ENCODE assay signal across 20 mouse cellular contexts in genomic region chr3:55949994-55950393, GRCm38 (mm10).
DNase-seq lines count a peak whose midpoint lies in the region; ATAC-seq and TF ChIP-seq lines count a peak whose summit lies in the region.
"Had no signal": no experiment of that assay in that cellular context is flagged by ENCODE, and none has a peak within 500 bp of the region (broad histone marks: within the 10 kb centered on the region; RNA-seq: fewer than 3 reads in every experiment).

No protein-coding gene starts in this region.

- 0 out of 2 replicates have a peak, but pooled peaks have one; percentile 41 for ATAC-seq in forebrain, embryonic 12.5 days (ENCODE audit: low FRiP score)
- ATAC-seq in forebrain, embryonic 11.5 days (replicated peaks; ENCODE audit: low FRiP score) = no peak
- ATAC-seq in hindbrain, embryonic 16.5 days = peak; percentile 60; the same call in 1 of the 2 replicates
- no peak for ATAC-seq in hindbrain, embryonic 11.5 days (ENCODE audit: low FRiP score)
- peak; percentile 86 for ATAC-seq in neural tube, embryonic 13.5 days (ENCODE audit: low read depth)
- ATAC-seq: CD4-positive, CD25-positive, alpha-beta regulatory T cell, adult 4 months; forebrain, embryonic 14.5 days had no signal

- no peak for DNase-seq in forebrain, embryonic 11.5 days (ENCODE audit: low spot score)
- no peak for DNase-seq in hindbrain, embryonic 11.5 days (ENCODE audit: low spot score)
- DNase-seq in retina, postnatal 1 day = peak; percentile 17
- DNase-seq in thymus, adult 2 months = no peak
- no peak for DNase-seq in kidney, adult 11 months
- DNase-seq: adrenal gland, adult 8-10 months; B cell, adult 2 months; cerebellum, adult 11-12 months; cerebellum, adult 9-10 months; cerebellum, postnatal 25 days; gastrocnemius, postnatal 36 days; heart, postnatal 4 days had no signal

- no peaks in the 10 kb centered on the region for H3K27me3 ChIP-seq in forebrain, embryonic 12.5 days
- H3K27me3 ChIP-seq in forebrain, embryonic 11.5 days (ENCODE audit: control insufficient read depth, insufficient read depth, low read length) = no peaks in the 10 kb centered on the region
- no peaks in the 10 kb centered on the region for H3K27me3 ChIP-seq in hindbrain, embryonic 16.5 days (replicated peaks; ENCODE audit: control insufficient read depth, insufficient read depth, low read length)
- no peaks in the 10 kb centered on the region for H3K27me3 ChIP-seq in hindbrain, embryonic 11.5 days (ENCODE audit: control insufficient read depth, insufficient read depth, low read length)
- no peaks in the 10 kb centered on the region for H3K27me3 ChIP-seq in neural tube, embryonic 13.5 days
- H3K27me3 ChIP-seq in thymus, adult 2 months (ENCODE audit: control insufficient read depth, insufficient read depth, low read length) = no peaks in the 10 kb centered on the region
- H3K27me3 ChIP-seq: embryonic facial prominence, embryonic 12.5 days; heart, embryonic 13.5 days had no signal

- H3K36me3 ChIP-seq in forebrain, embryonic 12.5 days (replicated peaks) = peaks cover 5% of the 10 kb centered on the region; the same call in 1 of the 2 replicates
- no peaks in the 10 kb centered on the region for H3K36me3 ChIP-seq in forebrain, embryonic 11.5 days (ENCODE audit: control insufficient read depth, insufficient read depth, low read length)
- no peaks in the 10 kb centered on the region; the same call in 1 of the 2 replicates for H3K36me3 ChIP-seq in hindbrain, embryonic 16.5 days (ENCODE audit: control insufficient read depth, insufficient read depth, low read length)
- no peaks in the 10 kb centered on the region for H3K36me3 ChIP-seq in hindbrain, embryonic 11.5 days (ENCODE audit: control insufficient read depth, insufficient read depth, low read length)
- H3K36me3 ChIP-seq in neural tube, embryonic 13.5 days = peaks cover 14% of the 10 kb centered on the region
- H3K36me3 ChIP-seq in thymus, adult 2 months (ENCODE audit: control insufficient read depth, insufficient read depth, low read length) = no peaks in the 10 kb centered on the region
- H3K36me3 ChIP-seq: G1E had no signal

- no peaks in the 10 kb centered on the region for H3K4me1 ChIP-seq in forebrain, embryonic 12.5 days
- no peaks in the 10 kb centered on the region for H3K4me1 ChIP-seq in forebrain, embryonic 11.5 days (replicated peaks; ENCODE audit: control insufficient read depth, insufficient read depth, low read length)
- H3K4me1 ChIP-seq in hindbrain, embryonic 16.5 days (ENCODE audit: control insufficient read depth, insufficient read depth, low read depth, low read length) = no peaks in the 10 kb centered on the region
- H3K4me1 ChIP-seq in hindbrain, embryonic 11.5 days (replicated peaks; ENCODE audit: control insufficient read depth, insufficient read depth, low read length) = no peaks in the 10 kb centered on the region
- H3K4me1 ChIP-seq in neural tube, embryonic 13.5 days (replicated peaks) = peaks cover 3% of the 10 kb centered on the region; the same call in 1 of the 2 replicates
- H3K4me1 ChIP-seq in thymus, adult 2 months (replicated peaks; ENCODE audit: control insufficient read depth, insufficient read depth, low read length) = no peaks in the 10 kb centered on the region
- H3K4me1 ChIP-seq: embryonic facial prominence, embryonic 12.5 days; heart, embryonic 13.5 days had no signal

- no peak overlapping the region for H3K9ac ChIP-seq in forebrain, embryonic 12.5 days
- no peak overlapping the region for H3K9ac ChIP-seq in forebrain, embryonic 11.5 days (ENCODE audit: low read length)
- no peak overlapping the region for H3K9ac ChIP-seq in hindbrain, embryonic 16.5 days (ENCODE audit: low read depth, low read length)
- no peak overlapping the region for H3K9ac ChIP-seq in hindbrain, embryonic 11.5 days (ENCODE audit: low read depth, low read length)
- no peak overlapping the region for H3K9ac ChIP-seq in neural tube, embryonic 13.5 days
- H3K9ac ChIP-seq: embryonic facial prominence, embryonic 12.5 days; heart, embryonic 13.5 days had no signal

- H3K4me2 ChIP-seq in forebrain, embryonic 12.5 days = no peak overlapping the region
- no peak overlapping the region for H3K4me2 ChIP-seq in forebrain, embryonic 11.5 days (ENCODE audit: low read depth, low read length, severe bottlenecking)
- H3K4me2 ChIP-seq in hindbrain, embryonic 16.5 days (ENCODE audit: low read length) = no peak overlapping the region
- H3K4me2 ChIP-seq in hindbrain, embryonic 11.5 days (replicated peaks; ENCODE audit: low read depth, low read length) = no peak overlapping the region
- no peak overlapping the region for H3K4me2 ChIP-seq in neural tube, embryonic 13.5 days
- H3K4me2 ChIP-seq: embryonic facial prominence, embryonic 12.5 days; heart, embryonic 13.5 days had no signal

- no peak overlapping the region for H3K27ac ChIP-seq in forebrain, embryonic 12.5 days
- H3K27ac ChIP-seq in forebrain, embryonic 11.5 days (ENCODE audit: low read depth, low read length) = no peak overlapping the region
- H3K27ac ChIP-seq in hindbrain, embryonic 16.5 days (ENCODE audit: low read depth, low read length) = no peak overlapping the region
- no peak overlapping the region for H3K27ac ChIP-seq in hindbrain, embryonic 11.5 days (ENCODE audit: low read depth, low read length)
- H3K27ac ChIP-seq in neural tube, embryonic 13.5 days (replicated peaks) = peak overlapping the region; percentile 54
- no peak overlapping the region for H3K27ac ChIP-seq in thymus, adult 2 months (ENCODE audit: control insufficient read depth, insufficient read depth, low read length)
- H3K27ac ChIP-seq: embryonic facial prominence, embryonic 12.5 days; heart, embryonic 13.5 days had no signal

- H3K4me3 ChIP-seq in forebrain, embryonic 12.5 days (replicated peaks) = no peak overlapping the region
- no peak overlapping the region for H3K4me3 ChIP-seq in forebrain, embryonic 11.5 days (ENCODE audit: low read depth, low read length)
- H3K4me3 ChIP-seq in hindbrain, embryonic 16.5 days (ENCODE audit: low read length) = no peak overlapping the region
- H3K4me3 ChIP-seq in hindbrain, embryonic 11.5 days (ENCODE audit: low read depth, low read length) = no peak overlapping the region
- no peak overlapping the region for H3K4me3 ChIP-seq in neural tube, embryonic 13.5 days
- no peak overlapping the region for H3K4me3 ChIP-seq in thymus, adult 2 months (ENCODE audit: control insufficient read depth, insufficient read depth, low read length)
- H3K4me3 ChIP-seq: embryonic facial prominence, embryonic 12.5 days; heart, embryonic 13.5 days had no signal

- no peak for TF ChIP-seq POLR2A in thymus, adult 2 months (IDR thresholded peaks at IDR 0.05; ENCODE audit: control insufficient read depth, extremely low read depth, insufficient read depth, low read length, poor library complexity)

- no peak for TF ChIP-seq CTCF in thymus, adult 2 months (IDR thresholded peaks at IDR 0.05; ENCODE audit: borderline replicate concordance, control insufficient read depth, extremely low read depth, insufficient read depth, low read length, poor library complexity)

- 70% methylated on average over 5 of the region's 5 CpGs for WGBS in forebrain, embryonic 12.5 days
- 85% methylated on average over 5 of the region's 5 CpGs for WGBS in forebrain, embryonic 11.5 days
- WGBS in hindbrain, embryonic 16.5 days = 81% methylated on average over 5 of the region's 5 CpGs
- WGBS in hindbrain, embryonic 11.5 days = 89% methylated on average over 5 of the region's 5 CpGs
- 27% methylated on average over 5 of the region's 5 CpGs for WGBS in neural tube, embryonic 13.5 days
- 96% methylated on average over 5 of the region's 5 CpGs for WGBS in thymus, adult 2 months

- H3K9me3 ChIP-seq in forebrain, embryonic 12.5 days = no peaks in the 10 kb centered on the region
- H3K9me3 ChIP-seq in forebrain, embryonic 11.5 days (ENCODE audit: control insufficient read depth, low read length) = no peaks in the 10 kb centered on the region
- no peaks in the 10 kb centered on the region for H3K9me3 ChIP-seq in hindbrain, embryonic 16.5 days (ENCODE audit: control insufficient read depth, low read length)
- H3K9me3 ChIP-seq in hindbrain, embryonic 11.5 days (ENCODE audit: control insufficient read depth, low read length) = no peaks in the 10 kb centered on the region
- H3K9me3 ChIP-seq in neural tube, embryonic 13.5 days = no peaks in the 10 kb centered on the region
- H3K9me3 ChIP-seq: embryonic facial prominence, embryonic 12.5 days; G1E; heart, embryonic 13.5 days had no signal

Comparison
In these comparisons a context has a peak if more than half of its experiments do, and no peak if none do; other contexts are left out.
1. ATAC-seq: peak in forebrain, embryonic 12.5 days (single experiment), hindbrain, embryonic 16.5 days (single experiment) and neural tube, embryonic 13.5 days (single experiment); none in forebrain, embryonic 11.5 days (single experiment) and hindbrain, embryonic 11.5 days (single experiment).